Mouse (Mus musculus): ENCODE results near the gene Loxl1. TPM values are rescaled to one million over a fixed set of nuclear protein-coding genes. Genes with fewer than 3 reads are reported as not detected.

Gene Loxl1
- total RNA-seq, 2 experiments from 2014 or later = 22.9 to 33.9 TPM

DNA sequence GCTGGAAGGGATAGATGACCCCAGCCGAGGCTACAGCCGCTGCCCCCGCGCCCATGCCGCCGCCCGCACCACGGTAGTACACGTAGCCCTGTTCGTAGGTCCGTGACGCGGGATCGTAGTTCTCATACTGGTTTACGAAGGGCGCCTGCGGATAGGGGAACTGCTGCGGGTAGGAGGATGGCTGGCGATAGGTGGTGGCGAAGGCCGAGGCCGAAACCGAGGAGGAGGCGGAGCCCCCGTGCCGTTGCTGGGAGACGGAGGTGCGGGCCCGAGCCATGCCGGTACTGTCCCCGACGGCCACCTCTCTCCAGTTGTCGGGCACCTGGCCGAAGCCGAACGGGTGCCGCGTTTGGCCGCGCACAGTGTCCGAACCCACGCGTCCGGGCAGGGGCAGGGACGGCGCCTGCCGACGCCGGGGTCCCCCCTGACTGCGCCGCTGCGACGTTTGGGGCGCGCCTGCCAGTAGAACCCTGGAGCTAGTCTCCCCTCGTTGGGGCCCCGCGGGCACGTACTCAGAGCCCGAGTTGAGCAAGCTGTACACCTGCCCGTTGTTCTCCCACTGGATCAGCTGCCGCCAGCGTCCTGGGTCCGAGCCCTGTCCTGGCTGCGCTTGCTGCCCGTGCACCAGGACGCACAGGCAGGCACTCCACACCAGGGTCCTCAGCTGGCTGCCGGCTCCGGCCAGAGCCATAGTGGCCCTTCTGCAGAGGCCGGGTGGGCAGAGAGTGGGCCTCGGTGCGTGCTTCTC lies 616 bp downstream of the Loxl1 start:
- peak; percentile 75 to 77 for DNase-seq

- DNase-seq = peak in 1 of 2 experiments; percentile 42
These were observed 1.6 kb downstream of the Loxl1 start for GRCm38 (mm10) chr9:58311191-58311910.

- DNase-seq = peak in 1 of 2 experiments; percentile 28
These were observed 2.8 kb downstream of the Loxl1 start for GRCm38 (mm10) chr9:58310043-58310660.

DNA sequence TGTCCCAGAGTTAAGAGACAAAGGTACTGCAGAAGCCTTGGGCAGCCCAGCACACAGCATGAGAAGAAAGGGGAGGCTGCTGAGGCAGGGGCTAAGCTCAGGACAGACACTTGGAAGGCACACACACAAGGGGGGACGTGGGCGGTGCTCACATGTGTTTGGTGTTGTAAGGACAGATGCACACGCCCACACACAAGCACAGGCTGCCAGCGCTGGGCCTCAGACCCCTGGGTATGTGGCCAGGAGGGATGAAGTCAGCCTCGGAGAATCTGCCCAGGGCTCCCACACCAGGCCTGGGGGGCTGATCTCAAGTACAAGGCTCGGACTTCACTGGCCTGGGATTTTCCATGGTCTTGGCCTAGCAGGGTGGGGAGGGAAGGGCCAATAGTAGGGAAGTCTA lies 4.6 kb downstream of the Loxl1 start:
- no peak for DNase-seq

GRCm38 (mm10) chr9:58305686-58306085 lies 7.3 kb downstream of the Loxl1 start:
- no peak for DNase-seq

- DNase-seq = no peak
These were observed 9.3 kb downstream of the Loxl1 start for GRCm38 (mm10) chr9:58303599-58304271.

DNA sequence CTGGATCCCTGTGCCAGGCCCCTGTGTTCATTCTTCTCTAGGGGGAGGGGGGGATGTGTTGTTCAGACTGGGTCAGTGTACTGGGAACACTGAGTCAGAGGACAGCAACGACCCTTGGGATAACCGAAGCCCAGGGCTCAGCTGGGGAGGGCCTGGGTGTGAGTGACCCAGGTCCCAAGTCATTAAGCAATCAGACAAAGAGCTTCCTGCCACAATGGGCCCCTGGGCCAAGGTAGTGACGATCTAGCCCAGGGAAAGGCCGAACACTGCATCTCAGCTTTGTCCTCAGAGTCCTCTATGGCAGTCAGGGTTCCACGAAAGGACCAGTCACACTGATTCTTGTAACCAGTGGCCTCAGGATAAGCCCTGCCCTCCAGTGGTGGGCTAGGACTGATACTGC lies 9.9 kb downstream of the Loxl1 start:
- DNase-seq = no peak

- no peak for DNase-seq
These were observed 13.6 kb downstream of the Loxl1 start for GRCm38 (mm10) chr9:58299356-58299799.

DNA sequence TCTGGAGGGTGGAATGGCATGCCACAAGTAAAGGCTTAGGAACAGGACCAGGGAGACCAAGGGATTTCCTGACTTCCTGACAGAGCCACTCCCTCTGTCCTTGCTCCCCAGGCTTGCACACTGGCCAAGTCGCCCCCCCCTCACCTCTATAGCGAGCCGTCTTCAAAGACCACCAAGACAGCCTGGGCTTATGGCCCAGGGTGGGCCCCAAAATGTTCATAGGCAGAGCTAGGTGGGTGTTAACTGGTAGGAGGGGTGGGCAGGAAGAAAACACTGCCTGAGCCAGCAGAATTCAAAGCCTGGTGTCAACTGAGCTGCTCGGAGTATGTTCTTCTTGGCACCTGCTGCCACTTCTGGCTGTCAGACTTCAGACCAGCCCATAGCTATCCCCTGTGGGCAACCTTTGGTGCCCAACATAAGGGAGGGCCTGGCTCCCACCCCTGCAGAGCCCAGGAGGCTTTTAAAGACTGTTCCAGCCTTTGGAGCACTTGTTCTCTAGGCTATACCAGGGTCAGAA lies 15.0 kb downstream of the Loxl1 start:
- no peak for DNase-seq

DNA sequence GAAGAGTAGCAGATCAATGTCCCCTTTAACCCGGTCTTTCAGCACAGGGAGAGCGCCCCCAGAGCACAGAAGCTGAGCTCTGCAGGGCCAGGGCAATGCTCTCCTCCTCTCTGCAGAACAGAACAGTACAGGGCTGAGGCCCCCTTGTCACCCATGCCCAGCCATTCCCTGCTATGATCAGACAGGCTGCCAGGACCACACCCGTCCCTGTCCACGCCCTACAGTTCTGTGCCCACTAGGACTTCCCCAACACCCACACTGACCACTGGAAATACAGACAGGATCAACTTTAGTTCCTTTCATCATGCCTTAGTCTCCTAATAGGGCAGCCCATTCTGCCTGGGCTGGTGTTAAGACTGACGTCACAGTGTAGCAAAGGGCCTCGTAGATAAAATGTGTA lies 15.9 kb downstream of the Loxl1 start:
- DNase-seq = no peak

GRCm38 (mm10) chr9:58295766-58296361 lies 17.1 kb downstream of the Loxl1 start:
- no peak for DNase-seq

DNA sequence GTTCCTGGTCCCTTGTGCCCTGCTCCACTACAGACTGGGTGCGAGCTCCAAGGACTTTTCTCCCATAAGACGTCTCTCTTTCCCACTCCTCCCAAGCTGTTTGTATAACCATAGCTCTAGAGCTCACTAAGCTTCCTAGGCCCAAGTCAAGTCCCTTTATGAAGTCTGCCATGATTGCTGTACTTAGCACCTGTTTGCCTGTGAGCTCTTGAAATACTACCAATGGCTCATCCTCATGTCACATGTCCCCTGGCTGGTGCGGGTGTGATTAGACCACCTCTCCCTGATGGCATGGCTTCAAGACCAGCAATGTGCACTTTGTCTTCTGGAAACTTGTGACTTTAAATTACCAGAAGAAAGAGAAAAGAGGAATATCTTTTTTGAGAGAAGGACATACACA lies 17.6 kb downstream of the Loxl1 start:
- DNase-seq = no peak

GRCm38 (mm10) chr9:58294527-58294926 lies 18.5 kb downstream of the Loxl1 start:
- DNase-seq = no peak

- no peak for DNase-seq
These were observed 23.1 kb downstream of the Loxl1 start for GRCm38 (mm10) chr9:58289901-58290300.

GRCm38 (mm10) chr9:58289090-58289489 lies 23.9 kb downstream of the Loxl1 start:
- DNase-seq = no peak

- DNase-seq = no peak
These were observed 29.6 kb downstream of the Loxl1 start for GRCm38 (mm10) chr9:58283431-58283830.

- peak; percentile 47 to 73 for DNase-seq
These were observed 31.4 kb downstream of the Loxl1 start for GRCm38 (mm10) chr9:58281597-58281996.

DNA sequence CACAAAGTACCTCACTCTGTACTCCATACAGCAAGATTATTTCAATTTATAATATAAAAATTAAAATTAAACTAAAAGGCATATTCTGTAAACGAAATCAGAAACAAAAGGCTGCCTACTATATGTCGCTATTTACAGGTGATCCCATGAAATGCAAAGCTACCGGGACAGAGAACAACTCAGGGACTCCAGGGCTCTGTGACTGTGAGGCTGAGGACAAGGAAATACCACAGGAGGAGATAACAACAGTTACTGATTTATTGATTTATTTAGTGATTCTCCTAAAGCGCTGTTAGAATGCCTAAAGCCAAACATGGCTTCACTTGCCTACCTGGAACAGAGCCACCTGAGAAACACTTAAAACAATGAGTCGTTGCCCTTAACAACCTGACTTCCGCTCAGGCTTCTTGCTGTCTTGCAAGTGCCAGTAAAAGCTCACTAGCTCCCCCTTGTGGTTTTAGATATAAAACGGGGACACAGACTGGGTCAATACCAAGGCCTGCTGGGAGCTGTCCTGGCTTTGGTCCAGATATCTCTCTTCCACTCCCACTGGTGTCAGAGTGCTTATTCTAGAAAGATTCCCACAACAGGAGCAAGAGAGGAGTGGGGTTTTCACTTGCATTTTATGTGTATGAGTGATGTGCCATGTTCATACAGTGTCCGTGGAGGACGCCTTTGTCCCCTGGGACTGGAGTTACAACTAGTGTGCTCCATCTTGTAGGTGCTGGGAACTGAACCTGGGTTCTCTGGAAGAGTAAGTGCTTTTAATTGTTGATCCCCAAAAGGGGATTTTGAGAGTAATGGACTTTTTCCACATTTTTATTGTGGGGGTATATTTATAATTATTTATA lies 32.5 kb downstream of the Loxl1 start:
- DNase-seq = peak; percentile 44 to 74

GRCm38 (mm10) chr9:58279780-58280179 lies 33.2 kb downstream of the Loxl1 start:
- no peak for DNase-seq

DNA sequence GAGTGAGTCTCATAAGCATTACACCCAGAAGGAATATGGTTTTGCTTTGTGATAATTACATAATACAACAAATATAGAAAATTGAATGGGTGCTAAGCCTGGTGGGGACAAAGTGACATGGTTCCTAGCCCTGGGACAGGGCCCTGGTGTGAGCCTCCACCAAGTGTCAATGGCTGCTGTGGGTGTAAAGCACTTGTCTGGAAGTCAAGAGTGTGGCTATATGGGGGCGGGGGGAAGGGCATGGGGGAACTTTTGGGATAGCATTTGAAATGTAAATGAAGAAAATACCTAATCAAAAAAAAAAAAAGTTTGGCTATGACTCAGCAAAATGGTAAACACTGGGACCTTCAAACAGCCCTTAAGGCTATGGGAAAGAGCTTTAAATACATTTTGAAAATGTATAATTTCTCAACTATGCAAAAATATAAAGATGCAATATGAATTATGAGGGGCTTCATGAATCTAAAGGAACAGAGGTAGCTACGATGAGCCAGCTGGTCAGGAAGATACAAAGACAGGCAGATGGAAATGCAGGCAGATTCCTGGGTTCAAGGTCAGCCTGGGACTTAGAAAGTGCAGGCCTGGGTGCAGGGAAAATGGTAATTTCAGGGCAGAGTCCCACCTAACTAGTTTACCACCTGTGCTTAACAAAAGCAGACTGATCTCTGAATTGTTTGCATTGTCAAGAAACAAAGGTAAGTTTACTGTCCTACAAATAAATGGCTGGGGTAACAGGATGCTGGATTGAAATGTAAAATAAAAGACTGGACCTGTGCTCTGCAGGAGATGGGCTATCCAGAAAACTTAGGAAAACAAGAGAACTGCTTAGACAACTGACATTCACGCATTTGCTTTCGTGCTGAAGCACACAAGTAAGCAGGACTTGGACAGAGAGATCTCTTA lies 33.9 kb downstream of the Loxl1 start:
- DNase-seq = no peak

Measured in adrenal gland, postnatal 36 days (tissue).